Mouse (Mus musculus): ENCODE data around the gene Bcl2a1c. TPM values are rescaled to one million over a fixed set of nuclear protein-coding genes. Genes with fewer than 3 reads are reported as not detected.

The Bcl2a1c gene
- not detected for total RNA-seq (2023)

DNA sequence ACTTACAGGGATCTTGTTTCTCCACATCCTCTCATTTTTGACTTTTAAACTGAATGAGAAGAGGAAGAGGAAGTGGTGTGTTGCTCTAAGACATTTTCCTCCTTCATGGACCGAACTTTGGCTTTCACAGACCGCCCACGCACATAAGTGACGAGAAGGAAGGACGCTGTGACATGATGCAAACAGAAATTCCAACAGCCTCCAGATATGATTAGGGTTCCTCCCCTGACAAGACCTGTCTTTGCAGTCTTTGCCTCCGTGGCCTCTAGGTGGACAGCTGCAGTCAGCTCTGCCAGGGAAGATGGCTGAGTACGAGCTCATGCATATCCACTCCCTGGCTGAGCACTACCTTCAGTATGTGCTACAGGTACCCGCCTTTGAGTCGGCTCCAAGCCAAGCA, at the start of gene Bcl2a1c:
Gene Bcl2a1c (plus strand): TSS at position 281 of the 400 bp plus-strand sequence.

Other genes with a start within 250 kb of the Bcl2a1c start
- 7.3 TPM for gene Crtap, start 60.5 kb downstream of the Bcl2a1c start, total RNA-seq (2023)
- gene Glb1, start 70.9 kb downstream of the Bcl2a1c start, total RNA-seq (2023) = 22.8 TPM
- gene Tmppe, start 71.0 kb downstream of the Bcl2a1c start, total RNA-seq (2023) = 14.2 TPM
- 0.53 TPM for gene Ccr4, start 174.8 kb downstream of the Bcl2a1c start, total RNA-seq (2023)
- gene C130032M10Rik, start 185.6 kb downstream of the Bcl2a1c start, total RNA-seq (2023) = not detected
- gene Trim71, start 234.2 kb downstream of the Bcl2a1c start, total RNA-seq (2023) = not detected